Mouse (Mus musculus): ENCODE measurements around the gene Npas2. TPM values are rescaled to one million over a fixed set of nuclear protein-coding genes. Genes with fewer than 3 reads are reported as not detected.

Npas2 gene
- polyA plus RNA-seq, 1 experiment from 2014 or later: 2.4 TPM

DNA sequence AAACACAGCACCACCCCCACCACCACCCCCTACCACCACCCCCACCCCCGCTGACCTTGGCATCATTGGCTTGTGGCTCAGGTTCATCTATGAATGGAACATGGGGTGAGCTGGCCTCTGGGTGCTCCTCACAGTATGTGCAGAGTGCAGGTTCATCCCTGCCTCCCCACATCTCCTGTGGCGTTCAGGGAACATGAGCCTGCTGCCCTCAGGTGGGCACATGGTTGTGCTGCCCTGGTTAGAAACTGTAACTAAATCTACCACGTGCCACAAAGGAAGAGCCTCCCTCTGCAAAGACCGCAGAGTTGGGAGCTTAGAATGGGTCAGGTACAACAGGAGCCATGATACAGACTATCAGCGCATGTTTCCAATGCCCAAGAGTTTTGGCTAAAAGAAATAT, 149.7 kb downstream of the Npas2 start:
- Histone ChIP-seq H3K9me3 (no peaks in the 10 kb centered on the region), H3K9ac (no peak overlapping the region), H3K27ac (no peak overlapping the region), H3K27me3 (replicated peaks) (no peaks in the 10 kb centered on the region), H3K4me1 (no peaks in the 10 kb centered on the region), H3K4me3 (replicated peaks) (no peak overlapping the region), H3K36me3 (no peaks in the 10 kb centered on the region), H3K4me2 (no peak overlapping the region)
- WGBS: 85% methylated on average over 5 of the region's 5 CpGs
- ATAC-seq (ENCODE audit: insufficient read depth, low FRiP score, low read depth): no peak

DNA sequence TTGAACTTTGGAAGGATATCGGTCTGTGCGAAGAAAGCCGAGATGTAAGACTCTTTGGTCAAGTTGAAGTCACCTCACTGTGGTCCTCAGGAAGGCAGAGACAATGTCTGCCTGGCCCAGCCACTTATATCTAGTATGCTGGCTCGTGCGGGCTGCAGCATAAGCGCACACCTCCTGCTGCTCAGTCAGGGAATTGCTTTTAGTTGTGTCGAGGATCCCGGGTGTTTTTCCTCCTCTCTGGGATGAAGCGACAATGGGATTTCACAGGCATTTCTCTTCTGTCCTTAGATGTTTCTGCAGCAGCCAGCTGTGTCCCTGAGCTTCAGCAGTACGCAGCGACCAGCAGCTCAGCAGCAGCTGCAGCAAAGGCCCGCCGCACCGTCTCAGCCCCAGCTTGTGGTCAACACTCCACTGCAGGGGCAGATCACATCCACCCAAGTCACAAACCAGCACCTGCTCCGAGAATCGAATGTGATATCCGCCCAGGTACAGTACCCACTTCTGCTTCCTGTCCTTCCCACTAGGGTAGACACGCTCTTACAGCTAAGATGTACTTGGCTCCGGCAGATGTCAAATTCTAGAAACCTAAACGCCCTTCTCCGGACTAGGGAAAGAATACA, 151.6 kb downstream of the Npas2 start:
- H3K4me1 ChIP-seq: no peaks in the 10 kb centered on the region
- no peaks in the 10 kb centered on the region for H3K27me3 ChIP-seq (replicated peaks)
- no peak overlapping the region for H3K4me3 ChIP-seq (replicated peaks)
- no peaks in the 10 kb centered on the region for H3K36me3 ChIP-seq
- no peaks in the 10 kb centered on the region for H3K9me3 ChIP-seq
- no peak overlapping the region for H3K9ac ChIP-seq
- no peak overlapping the region for H3K4me2 ChIP-seq
- WGBS: 64% methylated on average over 21 of the region's 21 CpGs
- no peak for ATAC-seq (ENCODE audit: insufficient read depth, low FRiP score, low read depth)
- no peak overlapping the region for H3K27ac ChIP-seq

DNA sequence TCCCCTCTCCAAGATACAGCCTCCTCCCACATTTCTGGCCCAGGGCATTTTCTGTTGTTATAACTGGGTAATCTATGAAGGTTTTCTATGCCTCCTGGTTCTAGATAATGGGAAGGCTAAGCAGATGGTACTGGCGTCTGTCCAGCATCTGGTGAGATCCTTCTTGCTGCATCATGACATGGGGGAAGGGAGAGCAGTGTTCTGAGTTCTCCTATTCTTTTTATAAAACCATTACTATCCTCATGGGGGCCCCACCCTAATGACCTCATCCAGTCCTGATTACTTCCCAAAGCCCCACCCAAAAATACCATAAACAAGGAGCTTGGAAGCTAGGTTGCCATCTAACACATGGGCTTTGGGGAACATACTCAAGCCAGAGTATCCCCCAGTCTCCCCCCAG, 155.5 kb downstream of the Npas2 start:
- Histone ChIP-seq H3K4me3 (replicated peaks) (no peak overlapping the region), H3K27me3 (replicated peaks) (no peaks in the 10 kb centered on the region), H3K4me1 (no peaks in the 10 kb centered on the region), H3K4me2 (no peak overlapping the region), H3K36me3 (no peaks in the 10 kb centered on the region), H3K9me3 (no peaks in the 10 kb centered on the region), H3K27ac (no peak overlapping the region), H3K9ac (no peak overlapping the region)
- no peak for ATAC-seq (ENCODE audit: insufficient read depth, low FRiP score, low read depth)
- 64% methylated on average over 1 of the region's 1 CpGs for WGBS

DNA sequence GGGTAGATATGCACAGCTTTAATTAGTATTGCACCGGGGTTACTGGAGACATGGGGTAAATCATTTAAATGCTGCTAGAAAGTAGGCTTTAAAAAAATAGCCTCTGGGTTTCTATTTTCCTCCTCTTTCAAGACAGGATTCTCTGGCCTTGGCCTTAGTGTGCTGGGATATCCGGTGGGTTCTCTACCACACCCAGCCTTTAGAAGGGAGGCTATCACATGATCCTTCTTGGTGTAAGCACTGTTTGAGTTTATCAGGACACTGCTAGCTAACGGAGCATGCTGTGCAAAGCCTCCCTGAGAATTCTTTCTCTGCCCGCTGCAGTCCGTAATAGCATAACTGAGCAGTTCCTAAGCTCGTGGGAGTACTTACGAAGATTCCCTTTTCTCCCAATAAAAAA, 155.9 kb downstream of the Npas2 start:
- Histone ChIP-seq H3K9ac (no peak overlapping the region), H3K27ac (no peak overlapping the region), H3K4me2 (no peak overlapping the region), H3K4me3 (replicated peaks) (no peak overlapping the region), H3K36me3 (no peaks in the 10 kb centered on the region), H3K9me3 (no peaks in the 10 kb centered on the region), H3K27me3 (replicated peaks) (no peaks in the 10 kb centered on the region), H3K4me1 (no peaks in the 10 kb centered on the region)
- ATAC-seq (ENCODE audit: insufficient read depth, low FRiP score, low read depth): no peak
- WGBS: 77% methylated on average over 7 of the region's 7 CpGs

DNA sequence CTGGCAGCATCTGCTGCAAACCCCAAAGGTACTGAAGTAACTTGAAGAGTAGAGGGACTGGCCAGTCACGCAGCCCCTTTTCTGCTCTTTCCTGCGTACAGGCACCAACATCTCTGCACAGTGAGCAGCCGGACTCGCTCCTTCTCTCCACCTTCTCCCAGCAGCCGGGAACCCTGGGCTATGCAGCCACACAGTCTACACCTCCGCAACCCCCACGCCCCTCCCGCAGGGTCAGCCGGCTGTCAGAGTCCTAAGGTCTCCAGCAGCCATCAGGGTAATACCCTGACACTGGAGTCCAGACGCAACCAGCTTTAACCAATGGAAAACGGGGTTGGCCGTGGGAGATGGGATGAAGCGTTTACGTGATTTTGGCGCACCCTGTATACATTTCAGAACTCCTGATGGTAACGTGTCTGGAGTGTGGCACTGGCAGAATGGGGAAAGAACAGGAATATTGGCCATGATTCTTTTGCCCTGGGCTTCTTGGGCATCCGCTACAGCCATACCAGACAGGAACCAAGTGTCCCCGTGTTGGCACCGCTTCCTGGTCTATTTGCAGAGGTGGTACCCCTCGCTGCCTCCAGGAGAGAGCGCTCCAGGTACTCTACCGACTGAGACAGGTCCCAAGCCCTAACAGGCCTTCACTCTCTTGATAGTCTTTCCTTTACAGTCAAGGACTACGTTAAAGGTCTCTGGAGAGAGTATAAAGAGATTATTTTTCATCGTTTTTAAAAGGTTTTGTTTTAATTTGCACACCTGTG, 168.4 kb downstream of the Npas2 start:
- 28% methylated on average over 24 of the region's 24 CpGs for whole genome bisulfite sequencing
- Histone ChIP-seq H3K4me3 (replicated peaks) (peak overlapping the region; percentile 9; the same call in 1 of the 2 replicates), H3K9ac (no peak overlapping the region), H3K27ac (no peak overlapping the region), H3K36me3 (no peaks in the 10 kb centered on the region), H3K27me3 (replicated peaks) (no peaks in the 10 kb centered on the region), H3K4me1 (0 out of 2 replicates have a peak, but pooled peaks cover 5% of the 10 kb centered on the region), H3K4me2 (peak overlapping the region; percentile 41), H3K9me3 (no peaks in the 10 kb centered on the region)
- peak; percentile 36; the same call in 1 of the 2 replicates for ATAC-seq (ENCODE audit: insufficient read depth, low FRiP score, low read depth)

DNA sequence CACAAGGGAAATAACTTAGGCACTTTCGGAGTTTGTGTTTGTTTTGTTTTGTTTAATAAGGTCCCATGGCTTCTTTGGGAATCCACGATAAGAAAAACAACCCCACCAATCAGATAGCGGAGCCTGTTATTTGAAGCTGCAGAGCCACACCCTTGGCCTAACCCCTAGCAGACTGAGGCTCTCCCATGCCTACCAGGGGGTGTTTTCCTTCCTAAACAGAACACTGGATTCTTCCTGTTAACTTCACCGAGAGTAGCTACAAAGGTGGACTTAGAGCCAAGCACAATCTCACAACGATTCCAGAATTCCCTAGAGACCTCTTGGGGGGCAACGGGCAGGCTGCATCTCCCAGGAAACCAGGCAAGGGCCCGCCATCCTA, 169.0 kb downstream of the Npas2 start:
- Histone ChIP-seq H3K27ac (no peak overlapping the region), H3K4me2 (no peak overlapping the region), H3K4me3 (replicated peaks) (no peak overlapping the region), H3K36me3 (no peaks in the 10 kb centered on the region), H3K27me3 (replicated peaks) (no peaks in the 10 kb centered on the region), H3K9me3 (no peaks in the 10 kb centered on the region), H3K4me1 (0 out of 2 replicates have a peak, but pooled peaks cover 5% of the 10 kb centered on the region), H3K9ac (no peak overlapping the region)
- no peak for ATAC-seq (ENCODE audit: insufficient read depth, low FRiP score, low read depth)
- 43% methylated on average over 7 of the region's 7 CpGs for WGBS

DNA sequence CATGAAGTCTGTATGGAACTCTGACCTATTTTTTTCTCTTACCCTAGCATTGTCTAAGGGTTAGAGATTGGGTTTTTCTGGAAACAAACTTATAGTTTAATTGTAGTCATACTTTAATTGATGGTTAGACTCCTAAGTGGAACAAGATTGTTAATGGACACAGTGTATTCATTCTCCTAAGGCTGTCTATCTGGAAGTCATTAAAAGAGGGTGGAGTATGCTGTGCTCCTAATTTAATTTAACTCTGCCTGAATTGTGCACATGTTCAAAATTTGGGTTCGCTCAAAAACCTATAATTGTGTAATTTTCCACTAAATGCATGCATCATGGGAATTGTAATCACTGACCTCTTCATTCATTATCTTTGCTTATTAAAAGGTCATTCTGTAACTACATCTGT, 172.0 kb downstream of the Npas2 start:
- H3K9ac ChIP-seq: no peak overlapping the region
- H3K4me2 ChIP-seq: no peak overlapping the region
- no peak for ATAC-seq (ENCODE audit: insufficient read depth, low FRiP score, low read depth)
- WGBS: 92% methylated on average over 1 of the region's 1 CpGs
- H3K27ac ChIP-seq: no peak overlapping the region
- no peaks in the 10 kb centered on the region for H3K9me3 ChIP-seq
- no peak overlapping the region for H3K4me3 ChIP-seq (replicated peaks)
- H3K27me3 ChIP-seq (replicated peaks): no peaks in the 10 kb centered on the region
- peaks cover 8% of the 10 kb centered on the region; the same call in 1 of the 2 replicates for H3K4me1 ChIP-seq
- peaks cover 11% of the 10 kb centered on the region for H3K36me3 ChIP-seq

DNA sequence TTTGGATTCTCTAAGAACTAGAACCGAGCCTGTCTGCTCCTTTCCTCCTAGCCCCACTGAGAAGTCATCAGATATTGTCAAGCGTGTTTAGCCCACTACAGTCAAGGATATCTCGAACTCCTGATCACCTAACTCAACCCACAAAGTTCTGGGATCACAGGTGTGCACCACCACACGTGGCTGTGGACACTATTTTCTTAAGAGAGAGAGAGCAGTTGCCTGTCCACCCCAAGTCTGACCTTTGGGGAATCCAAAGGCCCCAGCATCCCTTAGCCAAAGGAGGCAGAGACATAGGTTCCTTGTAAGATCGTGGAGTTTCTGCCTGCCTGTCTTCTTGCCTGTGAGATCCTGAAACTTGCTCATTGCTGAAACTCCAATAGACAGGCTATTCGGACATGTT, 173.5 kb downstream of the Npas2 start:
- WGBS: 25% methylated on average over 6 of the region's 6 CpGs
- peak overlapping the region; percentile 58 for H3K4me2 ChIP-seq
- H3K27ac ChIP-seq: no peak overlapping the region
- no peaks in the 10 kb centered on the region for H3K9me3 ChIP-seq
- peak overlapping the region; percentile 74 for H3K4me3 ChIP-seq (replicated peaks)
- H3K4me1 ChIP-seq: peaks cover 4% of the 10 kb centered on the region; the same call in 1 of the 2 replicates
- H3K9ac ChIP-seq: peak overlapping the region; percentile 20; the same call in 1 of the 2 replicates
- H3K27me3 ChIP-seq (replicated peaks): no peaks in the 10 kb centered on the region
- H3K36me3 ChIP-seq: peaks cover 26% of the 10 kb centered on the region
- ATAC-seq (ENCODE audit: insufficient read depth, low FRiP score, low read depth): no peak

DNA sequence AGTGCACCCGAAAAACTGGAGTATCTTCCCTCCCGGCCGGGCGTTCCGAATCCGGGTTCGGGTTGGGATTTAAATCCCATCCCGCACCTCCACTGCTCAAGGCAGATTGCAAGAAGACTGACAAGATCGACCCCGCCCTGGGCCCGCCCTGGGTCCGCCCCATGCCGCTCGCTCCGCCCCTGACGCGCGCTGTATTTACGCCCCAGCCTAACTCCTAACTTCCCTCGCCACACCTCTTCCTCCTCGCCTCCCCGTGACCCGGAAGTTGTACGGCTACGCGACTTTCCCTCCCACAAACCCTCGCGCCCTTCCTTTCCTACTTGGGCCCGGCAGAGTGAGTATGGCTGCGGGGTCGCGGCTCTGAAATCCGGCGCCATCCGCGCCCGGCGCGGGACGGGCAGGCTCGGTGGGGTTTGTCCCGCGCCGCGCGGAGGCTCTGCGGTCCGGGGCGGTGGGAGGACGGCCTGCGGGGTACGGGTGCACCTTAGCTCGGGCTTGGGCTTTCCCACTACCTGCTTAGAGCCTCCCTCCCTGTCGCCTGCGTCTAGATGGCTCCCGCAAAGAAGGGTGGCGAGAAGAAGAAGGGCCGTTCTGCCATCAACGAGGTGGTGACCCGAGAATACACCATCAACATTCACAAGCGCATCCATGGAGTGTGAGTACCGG, 174.2 kb downstream of the Npas2 start, which contains the start of gene Rpl31:
Gene Rpl31, plus strand, starts transcription at position 242 of the 666 bp plus-strand sequence.
- Histone ChIP-seq H3K4me1 (peaks cover 3% of the 10 kb centered on the region; the same call in 1 of the 2 replicates), H3K9me3 (no peaks in the 10 kb centered on the region), H3K4me2 (peak within 1 kb of the TSS; percentile 68), H3K9ac (peak within 1 kb of the TSS; percentile 73), H3K36me3 (peaks cover 32% of the 10 kb centered on the region), H3K4me3 (replicated peaks) (peak within 1 kb of the TSS; percentile 74), H3K27ac (peak within 1 kb of the TSS; percentile 93), H3K27me3 (replicated peaks) (no peaks in the 10 kb centered on the region)
- ATAC-seq (ENCODE audit: insufficient read depth, low FRiP score, low read depth): peak; percentile 98
- under 1% methylated on average over 59 of the region's 62 CpGs for WGBS

DNA sequence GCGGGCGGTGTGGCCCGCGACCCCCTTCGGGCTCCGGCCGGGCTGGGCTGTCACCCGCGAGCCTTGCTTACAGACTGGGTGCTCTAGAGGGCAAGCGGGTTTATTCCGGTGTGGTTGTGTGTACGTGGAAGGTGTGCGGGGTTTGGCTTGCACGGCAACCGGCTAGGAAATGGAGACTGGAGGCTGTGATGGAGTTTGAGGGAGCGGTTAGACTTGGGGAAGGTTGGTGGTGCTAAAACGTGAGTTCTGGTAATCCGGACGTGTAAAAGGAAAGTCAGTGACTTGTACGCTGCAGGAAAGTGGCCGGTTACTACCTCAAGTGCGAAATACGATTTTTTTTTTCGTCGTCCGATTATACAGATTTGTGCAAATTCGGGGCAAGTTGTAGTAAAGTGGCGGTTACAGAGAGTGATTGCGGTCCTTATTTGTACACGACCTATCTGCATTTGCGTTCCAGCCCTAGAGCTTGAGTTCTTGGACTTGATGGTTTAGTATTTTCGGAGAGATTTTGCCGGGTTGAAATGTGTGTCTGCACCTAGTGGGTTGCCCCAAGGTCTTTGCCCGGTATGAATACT, 174.8 kb downstream of the Npas2 start:
- peak overlapping the region; percentile 93 for H3K27ac ChIP-seq
- H3K27me3 ChIP-seq (replicated peaks): no peaks in the 10 kb centered on the region
- H3K9me3 ChIP-seq: no peaks in the 10 kb centered on the region
- H3K36me3 ChIP-seq: peaks cover 35% of the 10 kb centered on the region
- H3K4me1 ChIP-seq: peaks cover 3% of the 10 kb centered on the region; the same call in 1 of the 2 replicates
- under 1% methylated on average over 34 of the region's 34 CpGs for WGBS
- peak; percentile 6; the same call in 1 of the 2 replicates for ATAC-seq (ENCODE audit: insufficient read depth, low FRiP score, low read depth)
- H3K9ac ChIP-seq: peak overlapping the region; percentile 73
- H3K4me3 ChIP-seq (replicated peaks): peak overlapping the region; percentile 74
- peak overlapping the region; percentile 68 for H3K4me2 ChIP-seq

DNA sequence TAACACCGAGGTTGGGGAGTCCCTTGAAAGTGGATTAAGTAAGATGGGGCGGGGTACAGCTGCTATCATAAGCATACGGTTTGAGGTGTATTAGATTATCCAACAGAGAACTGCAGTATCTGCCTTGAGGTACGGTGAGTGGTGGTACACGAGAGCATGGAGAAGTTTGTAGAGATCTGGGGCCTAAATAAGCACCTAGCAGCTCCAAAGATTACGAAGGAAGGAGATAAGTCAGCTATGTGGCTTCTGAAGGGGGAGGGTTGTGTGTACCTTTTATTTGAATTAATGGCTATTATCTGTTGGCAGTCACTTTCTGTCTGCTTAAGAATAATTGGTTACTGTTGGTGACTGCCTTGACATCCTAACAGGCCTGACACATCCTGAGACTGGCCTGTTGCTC, 176.9 kb downstream of the Npas2 start:
- no peak overlapping the region for H3K4me2 ChIP-seq
- no peak overlapping the region for H3K9ac ChIP-seq
- no peak for ATAC-seq (ENCODE audit: insufficient read depth, low FRiP score, low read depth)
- peaks cover 35% of the 10 kb centered on the region for H3K36me3 ChIP-seq
- no peaks in the 10 kb centered on the region for H3K9me3 ChIP-seq
- no peak overlapping the region for H3K4me3 ChIP-seq (replicated peaks)
- no peaks in the 10 kb centered on the region for H3K27me3 ChIP-seq (replicated peaks)
- 76% methylated on average over 6 of the region's 6 CpGs for WGBS
- peaks cover 3% of the 10 kb centered on the region; the same call in 1 of the 2 replicates for H3K4me1 ChIP-seq
- no peak overlapping the region for H3K27ac ChIP-seq

Measured in stomach, embryonic 15.5 days (tissue).